Mouse (Mus musculus) liver, postnatal 0 days (tissue): ENCODE results near the gene Usp5.

Source experiments
- CTCF ChIP-seq: sonication (generic); IDR thresholded peaks from 2 replicates; pipeline ENCODE4 v1.5.1; 2016; ENCODE audit warnings: antibody characterized with exemption, low read depth
- EP300 ChIP-seq: IDR thresholded peaks from 2 replicates; pipeline ENCODE4 v1.6.1; 2016; ENCODE audit warnings: antibody characterized with exemption, low read depth, mild to moderate bottlenecking

DNA sequence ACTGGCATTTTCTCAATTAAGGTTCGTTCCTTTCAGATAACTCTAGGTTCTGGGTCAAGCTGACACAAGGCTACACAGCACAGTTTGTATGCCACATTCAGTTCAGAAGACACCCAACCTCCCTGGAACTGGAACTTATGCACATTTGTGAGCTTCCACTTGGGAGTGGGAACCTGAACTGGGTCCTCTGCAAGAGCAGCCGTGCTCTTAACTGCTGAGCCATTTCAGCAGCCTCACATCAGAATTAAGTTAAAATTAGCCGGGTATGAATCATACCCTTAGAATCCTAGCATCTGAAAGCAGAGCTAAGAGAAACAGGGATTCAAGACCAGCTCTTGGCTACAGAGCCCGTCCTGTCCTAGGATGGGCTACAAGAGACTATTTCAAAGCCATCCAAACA is 21.9 kb downstream of the Usp5 start:
- TF ChIP-seq CTCF (no peak), EP300 (no peak)
